Mouse (Mus musculus) small intestine, adult 2 months (tissue): ENCODE measurements around the gene Fto. TPM values are rescaled to one million over a fixed set of nuclear protein-coding genes. Genes with fewer than 3 reads are reported as not detected.

Experiments used
- H3K27ac ChIP-seq: fragments of 200-500 bp; 2 replicates; pipeline ENCODE4 v1.5.1; 2012; ENCODE audit warnings: low read depth, low read length, control low read depth, inconsistent platforms; ENCODE audit not compliant: insufficient read depth
- H3K27me3 ChIP-seq: fragments of 200-500 bp; 2 replicates; pipeline ENCODE4 v1.6.1; 2012; ENCODE audit warnings: mild to moderate bottlenecking, moderate library complexity, low read length, inconsistent platforms; ENCODE audit not compliant: control insufficient read depth, insufficient read depth
- H3K36me3 ChIP-seq: fragments of 200-500 bp; 2 replicates; pipeline ENCODE4 v1.6.1; 2012; ENCODE audit warnings: mild to moderate bottlenecking, low read length, control low read depth, inconsistent platforms; ENCODE audit not compliant: control insufficient read depth, insufficient read depth
- H3K4me1 ChIP-seq: fragments of 200-500 bp; 2 replicates; pipeline ENCODE4 v1.6.1; 2012; ENCODE audit warnings: low read length, inconsistent platforms, mixed read lengths; ENCODE audit not compliant: control insufficient read depth, insufficient read depth, insufficient read length
- H3K4me3 ChIP-seq: fragments of 200-500 bp; 2 replicates; pipeline ENCODE4 v1.5.1; 2012; ENCODE audit warnings: low read depth, mild to moderate bottlenecking, control low read depth, inconsistent platforms, low read length, moderate library complexity
- CTCF ChIP-seq: fragments of 200-500 bp; IDR thresholded peaks from 2 replicates; pipeline ENCODE4 v1.5.1; 2012; ENCODE audit warnings: low read depth, mild to moderate bottlenecking, control low read depth, inconsistent platforms, low read length, moderate library complexity, mixed read lengths; ENCODE audit not compliant: insufficient replicate concordance, insufficient read length; ENCODE audit errors: extremely low read depth
- POLR2A ChIP-seq: fragments of 200-500 bp; IDR thresholded peaks from 2 replicates; pipeline ENCODE4 v1.6.1; 2012; ENCODE audit warnings: low read depth, mild to moderate bottlenecking, control low read depth, inconsistent platforms, low read length, moderate library complexity
- WGBS: fragments of 180-500 bp; shearing (Covaris S2); methylation state at CpG from one replicate; pipeline ENCODE4 v1.1.7; 2018; 5-methylcytosine and 5-hydroxymethylcytosine counted together
- polyA plus RNA-seq: library from polyadenylated mRNA; depleted of rRNA; stranded (reverse); fragments of >200 nt; gene quantifications from 2 replicates; pipeline ENCODE4 v1.2.3, GENCODE M21; 2012

Gene Fto
- polyA plus RNA-seq, 1 experiment, result 7.3 TPM

GRCm38 (mm10) chr8:91576086-91576917 is 263.0 kb downstream of the Fto start:
- H3K27ac ChIP-seq, result no peak overlapping the region
- no peaks in the 10 kb centered on the region for H3K4me1 ChIP-seq
- no peaks in the 10 kb centered on the region for H3K36me3 ChIP-seq
- H3K4me3 ChIP-seq, result no peak overlapping the region
- WGBS, result 82% methylated on average over 17 of the region's 17 CpGs
- H3K27me3 ChIP-seq, result no peaks in the 10 kb centered on the region
- TF ChIP-seq CTCF, result no peak
- TF ChIP-seq POLR2A, result no peak

DNA sequence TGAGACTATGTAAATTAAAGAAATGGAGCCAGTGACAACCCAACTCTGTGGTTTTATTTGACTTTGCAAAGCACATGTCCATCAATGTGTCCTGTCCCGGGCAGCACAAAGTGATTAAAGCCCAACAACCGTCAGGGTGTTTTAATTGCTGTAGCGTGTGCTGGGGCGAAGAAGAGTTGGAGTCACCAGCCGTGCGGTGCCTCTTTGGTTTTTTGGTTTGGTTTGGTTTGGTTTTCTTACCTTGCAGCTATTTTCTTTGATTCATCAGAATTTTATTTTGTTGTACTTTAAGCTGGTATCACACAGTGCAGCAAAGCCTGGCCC is 263.6 kb downstream of the Fto start:
- no peak overlapping the region for H3K4me3 ChIP-seq
- no peaks in the 10 kb centered on the region for H3K4me1 ChIP-seq
- 85% methylated on average over 6 of the region's 6 CpGs for WGBS
- no peaks in the 10 kb centered on the region for H3K27me3 ChIP-seq
- no peak overlapping the region for H3K27ac ChIP-seq
- TF ChIP-seq CTCF, result no peak
- no peak for TF ChIP-seq POLR2A
- no peaks in the 10 kb centered on the region for H3K36me3 ChIP-seq

- H3K36me3 ChIP-seq, result no peaks in the 10 kb centered on the region
- no peak overlapping the region for H3K27ac ChIP-seq
- no peak for TF ChIP-seq POLR2A
- no peak for TF ChIP-seq CTCF
- WGBS, result 96% methylated on average over 3 of the region's 3 CpGs
- no peak overlapping the region for H3K4me3 ChIP-seq
- H3K4me1 ChIP-seq, result no peaks in the 10 kb centered on the region
- H3K27me3 ChIP-seq, result no peaks in the 10 kb centered on the region
Measured at GRCm38 (mm10) chr8:91577605-91578004, 264.3 kb downstream of the Fto start.

DNA sequence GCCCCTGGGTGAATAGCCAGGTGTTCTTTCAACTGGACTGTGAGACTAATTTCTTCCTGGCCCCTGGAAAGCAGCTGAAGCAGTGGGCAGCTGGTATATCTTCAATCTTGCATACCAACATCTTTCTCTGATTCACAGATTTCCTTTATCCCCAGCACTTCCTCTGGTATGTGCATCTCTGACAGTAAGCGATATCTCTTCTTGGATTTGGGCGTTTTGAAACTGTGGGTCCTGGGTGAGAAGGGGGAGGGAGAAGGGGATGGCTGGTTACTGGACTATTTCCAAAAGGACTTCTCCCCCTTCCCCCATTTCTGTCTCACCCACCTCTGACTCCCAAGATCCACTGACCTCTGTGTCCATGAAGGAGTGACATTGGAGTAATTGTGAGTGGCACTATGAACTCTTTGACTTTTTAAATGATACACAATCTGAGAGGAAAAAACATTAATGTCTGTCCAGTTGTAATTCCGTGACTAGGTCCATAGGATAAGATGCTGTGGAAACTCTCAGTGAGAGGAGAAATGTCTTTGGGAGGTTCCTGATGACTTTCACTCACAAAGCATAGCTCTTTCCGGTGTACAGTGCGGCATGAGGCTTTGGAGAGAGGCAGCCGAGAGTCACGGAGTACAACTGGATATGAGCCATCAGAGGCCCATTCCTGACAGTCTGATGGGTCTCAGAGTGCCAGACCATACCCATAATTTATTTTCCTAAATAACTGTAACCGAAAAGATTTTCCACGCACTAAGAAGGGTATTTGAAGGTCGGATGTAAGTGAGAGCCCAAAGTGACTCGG is 271.5 kb downstream of the Fto start:
- Histone ChIP-seq H3K27me3 (no peaks in the 10 kb centered on the region), H3K27ac (no peak overlapping the region), H3K4me1 (no peaks in the 10 kb centered on the region), H3K36me3 (no peaks in the 10 kb centered on the region), H3K4me3 (no peak overlapping the region)
- TF ChIP-seq POLR2A (no peak), CTCF (no peak)
- 90% methylated on average over 11 of the region's 11 CpGs for WGBS

GRCm38 (mm10) chr8:91592436-91593105 is 279.2 kb downstream of the Fto start:
- Histone ChIP-seq H3K4me3 (no peak overlapping the region), H3K27me3 (no peaks in the 10 kb centered on the region), H3K27ac (no peak overlapping the region), H3K36me3 (no peaks in the 10 kb centered on the region), H3K4me1 (no peaks in the 10 kb centered on the region)
- WGBS, result 50% methylated on average over 10 of the region's 10 CpGs
- TF ChIP-seq CTCF, result no peak
- no peak for TF ChIP-seq POLR2A

DNA sequence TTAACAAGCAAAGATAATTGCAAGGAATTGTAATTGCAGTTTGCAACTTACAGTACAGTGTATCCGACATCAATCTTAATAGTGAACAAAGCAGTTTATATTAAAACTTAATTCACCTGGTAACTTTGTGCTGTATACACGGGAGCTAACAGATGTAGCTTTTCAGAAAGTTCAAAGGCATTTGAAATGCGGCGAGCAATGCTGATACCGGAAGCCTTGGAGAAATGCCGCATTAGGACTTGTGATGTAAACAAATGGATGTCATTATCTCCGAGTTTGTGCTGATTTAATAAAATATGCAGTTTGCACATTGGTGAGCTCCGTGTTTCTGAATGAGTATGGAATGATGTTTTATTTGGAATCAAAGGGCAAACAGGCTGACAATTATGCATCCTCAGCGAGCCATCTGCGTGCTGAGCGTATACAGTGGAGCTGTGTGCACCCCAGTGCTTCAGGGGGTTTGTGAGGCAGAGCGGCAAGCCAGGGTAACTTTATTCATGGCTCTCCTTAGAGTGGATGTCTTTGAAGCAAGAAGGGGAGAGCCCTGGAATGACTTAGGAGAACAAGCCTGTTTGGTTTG is 280.0 kb downstream of the Fto start:
- no peaks in the 10 kb centered on the region for H3K36me3 ChIP-seq
- H3K27ac ChIP-seq, result no peak overlapping the region
- no peak overlapping the region for H3K4me3 ChIP-seq
- H3K27me3 ChIP-seq, result no peaks in the 10 kb centered on the region
- no peaks in the 10 kb centered on the region for H3K4me1 ChIP-seq
- 64% methylated on average over 12 of the region's 12 CpGs for WGBS
- TF ChIP-seq CTCF (no peak), POLR2A (no peak)
